Mouse (Mus musculus) erythroblast, embryonic 14.5 days (primary cell): ENCODE data around the gene Ssrp1.

Experiments
- GATA1 ChIP-seq: IDR thresholded peaks from 2 replicates; pipeline ENCODE4 v1.6.1; 2012; ENCODE audit warnings: low read length, inconsistent platforms, mixed read lengths
- TAL1 ChIP-seq: IDR thresholded peaks from 3 replicates; pipeline ENCODE4 v1.6.1; 2012; ENCODE audit warnings: low read length, inconsistent platforms, mixed read lengths

DNA sequence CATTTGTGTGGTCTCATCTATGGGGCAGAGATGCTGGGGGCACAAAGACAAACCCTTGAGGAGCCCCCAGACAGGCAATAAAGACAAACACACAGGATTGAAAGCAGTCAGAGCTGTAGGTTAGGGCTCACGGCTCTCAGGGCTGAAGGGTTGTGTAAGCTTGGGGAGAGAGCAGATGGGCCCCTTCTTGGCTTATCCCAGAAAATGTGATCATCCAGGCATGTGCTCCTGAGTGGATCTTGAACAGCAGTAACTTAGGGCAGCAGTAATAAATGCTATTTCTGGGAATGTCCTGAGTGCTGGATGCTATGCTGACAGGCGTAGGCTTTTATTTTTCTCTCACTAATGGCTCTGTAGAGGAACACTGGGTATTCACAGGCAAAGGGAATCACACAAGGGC is 31.6 kb downstream of the Ssrp1 start:
- TF ChIP-seq GATA1 (no peak), TAL1 (no peak)
